Mouse (Mus musculus) CD4-positive, CD25-positive, alpha-beta regulatory T cell, adult 2 months (primary cell): ENCODE results near the gene Slc35f6.

ENCODE experiments used
- DNase-seq: peaks from one replicate; pipeline ENCODE4 v3.0.0-alpha.2; 2012; ENCODE audit warnings: low read depth, low spot score

Gene Slc35f6

DNA sequence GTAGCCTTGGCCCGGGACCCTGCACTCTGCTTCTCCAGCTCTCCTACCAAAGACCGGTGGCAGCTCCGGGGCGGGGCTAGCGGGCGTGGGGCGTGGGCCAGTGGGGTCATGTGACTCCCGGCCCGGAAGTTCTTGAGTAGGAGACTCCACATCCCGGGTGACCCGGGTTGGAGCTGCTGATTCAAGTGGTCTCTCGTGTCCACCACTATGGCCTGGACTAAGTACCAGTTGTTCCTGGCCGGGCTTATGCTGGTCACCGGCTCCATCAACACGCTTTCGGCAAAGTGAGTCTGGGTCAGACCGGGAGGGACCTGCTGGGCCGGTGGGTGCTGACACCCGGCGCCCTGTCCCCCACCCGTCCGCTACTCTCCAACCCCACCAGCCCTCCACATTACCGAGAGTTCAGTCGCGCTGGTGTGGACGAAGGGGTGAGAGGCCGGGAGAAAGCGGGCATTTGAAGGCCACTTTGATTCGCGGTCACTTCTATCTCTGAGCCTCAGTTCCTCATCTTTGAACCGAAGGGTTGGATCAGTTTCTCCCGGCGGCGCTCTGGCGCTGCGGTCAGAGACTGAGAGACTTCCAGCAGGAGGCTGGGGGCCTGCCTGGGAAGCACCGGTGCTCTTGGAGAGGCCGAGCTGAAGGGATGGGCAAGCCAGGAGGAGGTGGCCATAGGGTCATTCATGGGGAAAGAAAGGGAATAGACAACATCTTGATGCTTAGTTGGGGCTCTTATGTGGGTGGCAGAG is at the start of gene Slc35f6:
Slc35f6 (plus strand) TSS at position 119 of the 746 bp plus-strand sequence.
- peak; percentile 89 for DNase-seq

DNA sequence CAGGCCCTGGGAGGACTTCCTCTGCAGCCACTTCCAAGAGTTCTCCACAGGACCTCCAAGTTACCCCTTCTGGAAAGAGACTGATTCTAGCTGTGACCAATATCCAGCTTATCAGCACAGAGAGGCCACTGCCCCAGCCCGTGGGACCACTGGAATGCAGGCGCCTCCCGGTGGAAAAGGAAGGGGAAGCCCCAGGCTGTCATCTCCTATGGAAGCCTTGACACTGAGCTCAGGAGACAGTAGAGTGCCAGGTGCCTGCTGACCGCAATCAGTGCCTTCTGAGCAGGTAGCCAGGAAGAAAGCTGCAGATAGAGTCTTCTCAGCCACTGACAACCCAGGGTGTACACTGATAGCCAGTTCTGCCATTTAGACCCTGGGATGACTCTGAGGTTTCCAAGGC is 46.3 kb upstream of the Slc35f6 start:
- no peak for DNase-seq

DNA sequence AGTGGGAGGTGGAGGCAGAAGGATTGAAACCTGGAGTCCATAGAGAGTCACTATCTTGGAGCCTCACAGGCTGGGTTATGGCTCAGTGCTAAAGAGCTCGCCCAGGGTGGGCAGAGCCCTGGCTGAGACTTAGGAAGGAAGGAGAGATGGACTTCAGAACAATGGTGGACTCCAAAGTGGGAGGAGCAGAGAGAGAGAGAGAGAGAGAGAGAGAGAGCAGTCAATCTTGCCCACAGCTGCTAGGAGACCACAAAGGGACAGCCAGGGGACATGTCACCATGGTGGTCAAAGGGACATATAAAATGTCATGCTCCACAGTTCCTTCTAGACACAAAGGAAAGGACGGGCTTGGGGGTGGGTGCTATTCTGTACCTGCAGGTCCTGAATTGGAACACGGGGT is 44.5 kb upstream of the Slc35f6 start:
- no peak for DNase-seq

DNA sequence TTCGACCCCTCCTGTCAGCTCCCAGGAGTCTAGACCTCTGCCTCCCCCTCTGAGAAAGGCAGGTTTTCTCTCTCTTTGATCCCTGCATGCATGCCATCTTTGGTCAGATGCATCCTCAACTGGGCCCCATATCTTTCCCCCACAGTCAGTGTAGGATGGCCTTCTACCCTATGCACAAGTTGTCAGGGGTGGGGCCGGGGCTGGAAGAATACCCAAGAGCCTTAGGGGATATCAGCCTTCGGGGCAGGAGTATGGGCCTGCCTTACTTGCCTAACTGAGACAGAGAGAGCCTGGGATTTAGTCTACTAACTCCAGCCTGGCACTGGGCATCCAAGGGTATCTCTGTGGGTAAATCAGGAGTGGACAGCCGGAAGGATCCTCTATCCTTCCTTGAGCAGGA is 43.8 kb upstream of the Slc35f6 start:
- DNase-seq, result no peak

DNA sequence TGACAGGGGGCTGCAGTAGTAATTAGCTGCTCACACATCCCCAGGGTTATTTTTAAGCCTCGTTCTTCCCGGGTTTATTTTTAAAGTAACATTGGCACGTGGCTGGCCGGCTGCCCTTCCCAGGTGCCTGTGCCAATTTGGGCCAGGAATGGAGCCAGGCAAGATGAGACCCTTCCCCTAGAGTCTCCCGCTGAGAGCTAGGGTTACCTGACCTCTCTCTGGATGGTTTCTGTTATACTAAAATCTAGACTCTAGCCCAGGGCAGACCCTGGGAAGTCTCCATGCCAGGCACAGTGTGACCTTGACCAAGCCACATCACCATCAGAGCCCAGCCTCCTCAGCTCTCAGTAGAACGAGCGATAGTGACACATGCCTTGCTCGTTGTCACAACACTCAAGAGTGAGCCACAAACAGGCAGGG is 43.0 kb upstream of the Slc35f6 start:
- no peak for DNase-seq

DNA sequence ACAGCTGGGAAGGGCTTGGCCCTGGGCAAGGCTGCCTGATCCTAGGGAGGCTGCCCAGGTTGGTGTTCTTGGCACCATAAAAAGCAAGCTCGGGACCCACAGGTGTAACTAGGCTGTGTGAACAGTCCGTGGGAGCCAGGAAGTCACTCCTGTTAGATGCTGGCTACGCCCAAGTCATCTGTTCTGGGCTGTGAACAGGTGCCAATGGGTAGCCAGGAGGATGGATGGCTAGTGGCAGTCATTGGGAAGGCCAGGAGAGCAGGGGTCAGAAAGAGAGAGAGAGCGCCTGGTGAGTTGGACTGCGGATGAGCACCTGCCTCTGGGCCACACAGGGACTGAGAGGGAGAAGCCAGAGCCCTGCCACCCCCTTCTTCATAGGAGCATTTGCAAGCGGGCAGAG is 42.1 kb upstream of the Slc35f6 start:
- DNase-seq, result no peak

DNA sequence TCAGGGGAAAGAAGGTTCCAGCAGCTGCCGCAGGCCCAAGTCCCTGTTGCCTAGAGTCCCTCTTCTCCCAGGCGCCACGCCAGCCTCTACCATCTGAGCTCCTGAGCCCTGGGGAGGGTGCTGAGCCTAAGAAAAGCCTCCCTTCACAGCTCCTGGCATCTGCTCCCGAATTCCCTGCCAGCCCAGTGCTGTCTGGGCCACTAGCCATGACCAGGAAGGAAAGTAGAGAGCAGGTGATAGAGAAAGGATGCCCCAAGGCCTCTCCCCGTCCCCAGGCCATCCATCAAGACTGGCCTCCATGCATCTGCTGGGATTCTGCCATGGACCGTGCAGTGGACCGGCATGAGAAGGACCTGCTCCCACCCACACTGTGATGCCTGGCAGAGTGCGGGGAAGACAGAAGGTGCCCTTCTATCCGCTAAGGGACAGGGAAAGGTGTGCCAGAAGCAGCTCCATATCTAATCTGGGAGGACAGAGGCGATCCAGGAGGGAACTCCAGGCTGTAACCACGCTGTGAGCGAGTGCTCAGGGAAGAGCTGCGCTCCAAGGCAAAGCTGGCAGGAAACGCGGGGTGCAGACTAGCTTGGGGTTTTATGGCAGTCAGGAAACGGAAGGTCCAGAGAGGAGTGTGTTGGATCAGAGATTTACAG is 41.2 kb upstream of the Slc35f6 start:
- no peak for DNase-seq

DNA sequence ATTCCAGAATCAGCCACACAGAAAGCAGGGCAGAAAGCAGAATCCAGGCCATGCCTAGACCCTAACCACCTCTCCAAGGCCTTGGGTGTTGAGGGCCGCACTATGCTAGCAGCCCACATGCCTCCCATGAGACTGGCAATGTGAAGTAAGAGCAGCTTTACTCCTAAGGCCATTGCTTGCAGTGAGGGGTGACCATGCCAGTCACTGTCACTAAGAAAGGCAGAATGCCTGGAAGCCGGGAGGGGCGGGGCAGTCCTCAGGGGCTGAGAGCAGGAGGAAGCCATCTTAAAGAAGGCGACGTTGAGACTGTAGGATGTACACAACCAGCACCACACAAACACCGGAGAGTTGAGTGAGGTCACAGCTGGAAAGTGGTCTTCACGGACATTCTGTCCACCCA is 38.6 kb upstream of the Slc35f6 start:
- no peak for DNase-seq

DNA sequence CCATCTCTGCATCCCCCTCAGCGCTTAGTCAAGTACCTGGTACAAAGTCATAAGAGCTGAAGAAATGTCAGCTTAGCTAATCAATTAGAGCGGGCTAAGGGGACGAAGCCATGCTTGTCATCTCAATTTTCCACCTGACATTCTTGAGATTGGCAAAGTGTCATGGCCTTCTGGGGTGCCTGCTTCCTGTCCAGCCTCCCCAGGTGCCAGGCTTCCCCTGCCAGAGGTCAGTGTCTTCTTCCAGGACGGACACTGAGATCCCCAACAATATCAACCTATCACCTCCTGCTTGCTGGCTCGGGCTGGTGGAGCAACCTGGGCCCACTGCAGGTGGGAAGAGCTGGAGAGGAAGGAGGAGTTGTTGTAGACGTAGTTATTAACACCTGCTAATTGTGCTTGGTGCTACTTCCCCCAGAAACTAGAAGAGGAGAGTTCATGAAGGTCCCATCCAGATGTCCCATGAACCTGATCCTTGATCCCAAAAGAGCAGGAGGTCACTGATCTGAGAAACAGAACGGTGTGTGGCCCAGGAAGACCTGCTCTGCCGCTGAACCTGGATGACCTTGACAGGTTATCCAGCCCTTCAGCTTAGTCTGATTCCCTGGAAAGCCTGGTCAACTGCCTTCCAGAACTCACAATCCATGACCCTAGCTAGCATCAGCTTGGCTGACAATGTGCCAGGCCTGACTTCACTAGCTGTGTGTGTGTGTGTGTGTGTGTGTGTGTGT is 37.7 kb upstream of the Slc35f6 start:
- no peak for DNase-seq

DNA sequence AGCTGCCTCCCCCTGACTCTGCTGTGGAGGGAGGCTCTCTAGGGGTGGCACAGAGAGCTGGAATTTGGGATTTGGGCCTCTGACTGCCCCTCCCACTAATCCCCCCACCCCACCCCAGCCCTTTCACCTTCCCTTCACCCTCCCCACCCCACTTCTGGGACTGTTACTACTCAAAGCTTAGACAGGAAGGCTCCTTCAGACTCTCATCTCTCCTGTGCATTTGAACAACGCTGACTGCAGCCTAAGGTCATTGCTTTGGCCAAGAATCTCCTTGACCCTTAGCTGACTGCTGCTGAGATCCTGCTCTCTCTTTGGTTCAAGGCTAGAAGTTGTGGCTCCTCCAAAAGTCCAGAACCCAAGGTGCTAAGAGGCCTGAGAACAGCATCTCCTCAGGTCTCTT is 36.6 kb upstream of the Slc35f6 start:
- no peak for DNase-seq

DNA sequence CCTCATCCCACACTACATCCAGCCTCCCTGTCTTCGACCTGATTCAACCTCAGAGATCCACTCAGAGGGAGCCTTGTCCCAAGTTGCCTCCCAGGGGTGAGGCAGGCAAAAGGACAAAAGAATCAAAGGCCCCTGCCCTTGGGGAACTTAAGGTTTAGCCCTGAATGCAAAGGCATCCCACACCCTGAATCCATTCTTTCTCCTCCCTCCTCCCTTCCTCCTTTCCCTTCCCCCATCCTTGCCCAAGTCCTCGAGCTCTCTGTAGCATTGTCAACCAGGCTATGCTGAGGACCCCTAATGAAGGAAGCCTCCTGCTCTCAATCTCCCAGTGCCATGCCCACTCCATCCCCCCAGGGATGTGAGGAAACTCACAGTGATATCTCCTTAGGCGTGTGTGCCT is 36.0 kb upstream of the Slc35f6 start:
- no peak for DNase-seq

DNA sequence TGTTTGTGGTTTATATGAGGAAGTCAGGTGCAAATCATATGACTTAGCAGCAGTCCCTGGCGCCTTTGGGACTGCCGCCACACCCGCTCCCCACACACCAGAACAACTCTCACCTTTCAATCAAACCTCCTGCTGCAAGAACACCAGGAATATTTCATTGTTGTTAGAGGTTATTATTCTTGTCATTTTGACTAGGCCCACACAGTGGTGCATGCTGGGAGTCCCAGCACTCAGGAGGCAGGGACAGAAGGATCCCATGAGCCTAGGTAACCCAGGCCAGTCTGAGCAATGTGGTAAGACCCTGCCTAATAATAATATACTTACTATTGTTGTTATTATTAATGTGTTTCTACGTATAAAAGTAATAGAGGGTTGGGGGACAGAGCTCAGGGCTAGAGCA is 35.2 kb upstream of the Slc35f6 start:
- no peak for DNase-seq

DNA sequence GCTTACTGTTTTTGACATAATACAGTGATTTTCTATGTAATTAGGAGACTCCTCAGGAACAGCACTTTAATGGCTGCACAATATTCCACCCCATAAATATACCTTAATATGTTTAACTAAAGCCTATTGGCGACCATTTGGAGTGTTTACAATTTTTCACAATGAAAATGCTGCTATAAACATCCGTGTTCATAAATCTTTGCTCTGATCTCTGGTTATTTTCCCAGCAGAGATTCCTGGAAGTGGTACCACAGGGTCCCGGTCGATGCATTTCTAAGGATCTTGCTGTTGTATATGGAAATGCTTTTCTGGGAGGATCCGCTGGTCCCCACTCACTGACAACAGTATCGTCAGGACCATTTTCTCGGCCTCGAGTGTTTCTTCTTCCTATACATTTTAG is 34.5 kb upstream of the Slc35f6 start:
- DNase-seq, result no peak

DNA sequence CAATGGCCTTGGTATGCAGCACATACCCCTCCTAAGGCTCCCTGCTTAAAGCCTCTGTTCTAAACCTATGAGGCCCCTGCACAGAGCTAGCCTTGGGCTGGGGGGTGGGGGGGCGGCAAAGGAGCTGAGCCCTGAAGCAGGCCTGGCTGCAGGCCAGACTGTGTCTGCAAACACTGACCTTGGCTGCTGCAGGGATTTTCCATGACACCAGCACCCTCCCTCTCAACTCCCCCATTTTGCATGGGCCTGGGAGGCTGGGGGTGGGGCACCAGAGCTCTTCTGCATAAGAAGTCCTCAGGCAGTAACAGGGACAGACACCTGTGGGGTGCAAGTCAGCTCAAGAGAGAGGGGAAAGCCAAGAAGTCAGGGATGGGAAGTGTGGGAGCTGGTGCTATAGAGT is 33.5 kb upstream of the Slc35f6 start:
- no peak for DNase-seq

DNA sequence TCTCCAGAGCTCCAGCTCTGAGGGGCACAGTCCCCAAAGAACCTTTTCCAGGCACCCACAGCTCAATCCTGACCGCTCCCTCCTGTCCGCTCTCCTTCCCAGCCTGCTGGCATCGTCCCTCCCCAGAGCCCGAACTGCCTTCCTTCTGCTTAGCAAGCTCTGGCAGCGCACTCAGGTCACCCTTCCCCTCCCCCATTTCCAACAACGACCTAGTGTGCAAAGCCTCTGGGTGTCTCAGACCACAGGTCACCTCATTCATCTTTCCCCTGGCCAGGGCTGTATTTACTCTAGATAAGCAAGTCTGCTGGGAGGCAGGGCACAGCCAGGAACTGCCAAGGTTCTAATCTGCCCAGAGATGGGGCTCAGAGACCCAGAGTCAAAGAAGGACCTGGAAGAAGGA is 32.3 kb upstream of the Slc35f6 start:
- DNase-seq, result no peak

DNA sequence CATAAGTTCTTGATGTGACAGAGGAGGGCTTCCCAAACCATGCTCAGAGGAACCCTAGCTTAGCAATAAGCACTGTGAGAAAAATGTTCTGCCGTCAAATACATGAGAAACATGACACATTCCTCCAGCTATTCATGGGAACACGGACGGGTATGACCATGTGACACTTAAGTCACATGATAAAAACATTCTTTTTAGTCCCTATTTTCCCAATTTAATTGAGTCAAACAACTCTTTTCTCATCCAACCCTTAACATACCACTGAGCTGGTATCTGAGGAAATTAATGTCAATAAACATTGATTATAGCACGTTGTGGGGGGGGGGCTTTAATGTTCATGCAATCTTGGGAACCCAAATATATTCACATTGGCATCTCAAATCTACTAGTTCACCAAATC is 31.9 kb upstream of the Slc35f6 start:
- no peak for DNase-seq

DNA sequence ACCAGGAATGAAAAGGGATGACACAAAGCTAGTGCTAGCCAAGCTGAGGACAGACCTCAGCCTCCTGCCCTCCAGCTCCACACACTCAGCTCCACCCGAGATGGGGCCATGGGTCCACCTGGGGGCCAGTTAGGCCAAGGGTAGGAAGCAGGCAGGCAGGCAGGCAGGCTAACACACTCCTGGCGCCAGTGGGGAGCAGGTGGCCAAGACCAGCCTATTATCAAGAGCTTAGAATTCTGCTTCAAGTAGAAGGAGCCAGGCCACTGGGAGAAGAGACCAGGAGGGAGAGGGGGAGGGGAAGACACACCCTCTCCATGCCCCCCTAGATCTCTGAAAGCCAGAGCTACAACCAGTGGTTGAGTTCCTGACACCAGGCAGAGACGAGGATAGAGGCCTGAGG is 31.1 kb upstream of the Slc35f6 start:
- no peak for DNase-seq

DNA sequence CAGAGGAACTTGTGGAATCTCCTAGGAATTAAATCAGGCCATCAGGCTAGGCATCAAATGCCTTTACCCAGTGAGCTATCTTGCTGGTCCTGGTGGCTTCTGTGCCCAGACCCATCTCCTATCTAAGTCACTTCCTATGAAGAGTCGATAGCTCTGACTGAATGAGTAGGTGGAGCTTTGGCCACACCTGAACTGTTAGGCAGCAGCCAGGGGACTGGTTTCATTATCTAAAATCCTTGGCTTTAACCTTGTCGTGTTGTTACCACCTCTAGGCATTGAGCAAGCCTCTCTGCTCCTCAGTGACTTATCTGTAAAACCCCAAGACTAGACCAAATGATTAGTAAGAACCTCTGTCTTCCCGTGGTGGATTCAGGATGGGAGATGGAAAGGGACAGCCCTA is 30.4 kb upstream of the Slc35f6 start:
- DNase-seq, result no peak

DNA sequence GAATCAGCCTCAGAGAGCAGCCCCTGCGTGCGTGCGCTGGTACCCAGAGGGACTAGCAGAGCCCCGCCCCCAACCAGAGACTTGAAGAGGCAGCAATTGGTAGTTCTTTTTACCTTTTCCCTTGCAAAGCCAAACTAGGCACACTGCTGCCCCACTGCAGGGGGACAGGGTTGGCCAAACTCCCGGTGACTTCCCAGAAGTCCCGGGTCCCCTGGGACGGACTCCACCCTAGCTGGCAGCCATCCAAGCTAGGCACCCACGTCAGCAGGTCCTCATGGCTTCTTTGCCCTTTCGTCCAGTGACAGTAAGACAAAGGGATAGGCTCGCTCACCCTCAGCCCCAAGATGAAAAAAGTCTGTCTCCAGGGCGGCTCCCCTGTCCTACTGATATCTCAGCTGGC is 29.9 kb upstream of the Slc35f6 start:
- no peak for DNase-seq

DNA sequence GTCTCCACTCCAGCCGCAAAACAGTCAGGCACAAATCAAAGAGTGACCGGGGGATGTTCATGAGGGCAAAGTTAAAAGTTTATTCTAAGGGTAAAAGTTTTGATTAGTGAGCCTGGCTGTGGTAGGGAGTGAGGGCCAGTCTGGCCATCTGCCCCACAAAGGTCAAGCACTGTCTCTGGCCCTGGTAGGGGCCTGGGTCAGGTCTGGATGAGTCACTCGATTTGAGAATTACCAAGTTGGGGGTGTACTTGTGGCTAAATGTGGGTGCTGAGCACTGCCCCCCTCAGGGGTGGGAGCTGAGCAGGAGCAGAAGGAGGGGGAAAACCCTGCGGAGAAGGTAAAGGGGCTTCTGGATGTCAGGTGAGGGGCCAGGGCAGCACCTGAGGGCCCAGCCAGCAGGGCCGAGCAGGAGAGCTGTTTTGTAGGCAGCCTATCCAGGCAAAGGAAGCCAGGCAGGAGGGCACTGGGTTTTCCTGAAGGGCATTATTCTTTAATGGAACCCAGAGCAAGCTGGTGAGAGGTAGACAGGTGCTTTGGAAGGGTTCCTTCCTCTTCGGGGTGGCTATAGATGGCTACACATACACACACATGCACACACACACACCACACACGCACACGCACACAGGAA is 29.2 kb upstream of the Slc35f6 start:
- DNase-seq, result no peak

DNA sequence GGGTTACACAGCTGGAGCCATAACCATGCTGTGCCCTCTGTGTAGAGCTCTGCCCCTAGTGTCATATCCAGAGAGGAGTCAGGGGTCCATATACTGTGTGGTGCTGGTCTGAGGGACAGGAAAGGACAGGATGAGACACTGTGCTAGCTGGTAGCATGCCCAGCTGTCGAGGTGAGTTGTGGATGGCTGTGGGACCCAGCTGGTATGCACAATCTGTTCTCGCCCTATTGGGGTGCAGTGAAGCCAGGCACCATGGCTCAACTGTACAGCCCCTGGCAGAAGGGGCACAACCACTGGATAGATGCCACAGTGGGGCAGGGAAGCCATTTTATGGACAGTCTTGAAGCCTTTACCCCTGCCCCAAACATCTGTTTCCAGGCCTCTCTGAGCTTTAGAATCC is 28.5 kb upstream of the Slc35f6 start:
- DNase-seq, result no peak

DNA sequence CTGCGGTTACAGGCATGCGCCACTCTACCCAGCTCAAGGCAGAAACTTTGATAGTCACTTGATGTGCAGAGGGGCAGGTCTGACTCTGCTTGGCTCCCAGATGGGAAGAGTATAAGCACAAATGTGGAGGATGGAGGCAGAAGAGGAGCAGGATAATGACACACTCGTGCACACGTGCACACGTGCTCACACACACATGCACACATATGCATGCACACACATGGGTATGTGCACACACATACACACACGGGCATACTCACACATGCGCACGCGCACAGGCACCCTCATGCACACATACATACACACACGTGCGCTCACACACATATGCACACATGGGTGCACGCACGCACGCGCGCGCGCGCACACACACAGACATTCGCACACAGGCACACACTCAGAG is 27.2 kb upstream of the Slc35f6 start:
- DNase-seq, result no peak
